ENCODE assay signal across 8 mouse cellular contexts in the genomic region with DNA sequence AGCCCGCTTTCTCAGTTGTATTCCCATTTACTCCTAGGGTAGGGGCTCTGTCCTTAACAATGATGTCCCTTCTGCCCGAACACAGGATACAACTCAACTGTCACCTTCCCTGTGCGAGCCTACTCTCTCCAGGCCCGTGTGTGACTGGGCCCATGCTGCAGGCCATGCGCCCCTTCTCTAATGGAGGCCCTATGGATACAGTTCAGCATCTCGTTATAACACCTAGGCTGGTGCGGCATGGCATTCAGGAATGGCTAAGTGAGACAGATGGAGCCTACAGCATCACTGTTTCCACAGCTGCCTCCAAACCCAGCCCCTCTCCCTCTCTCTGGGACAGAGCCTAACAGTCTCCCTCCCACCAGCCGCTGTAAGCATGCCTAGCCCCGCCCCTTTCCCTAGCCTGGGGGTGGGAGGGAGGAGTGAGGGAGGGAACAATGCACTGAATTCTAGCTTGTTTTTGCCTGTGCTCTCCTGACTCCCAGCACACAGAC. TPM values are rescaled to one million over a fixed set of nuclear protein-coding genes. Genes with fewer than 3 reads are reported as not detected.
DNase-seq lines count a peak whose midpoint lies in the region; ATAC-seq lines count a peak whose summit lies in the region.

No protein-coding gene starts in this region.

- intact Hi-C loops in heart, postnatal 10 days (cut with DNase I) = loop anchor here (5.0 kb wide), 1 partner anchor 138 kb away; no protein-coding TSS in a partner anchor

- H3K9ac ChIP-seq in embryonic facial prominence, embryonic 15.5 days = no peak overlapping the region
- H3K9ac ChIP-seq in stomach, embryonic 15.5 days = no peak overlapping the region

- peaks cover 32% of the 10 kb centered on the region for H3K36me3 ChIP-seq in embryonic facial prominence, embryonic 15.5 days
- peaks cover 32% of the 10 kb centered on the region for H3K36me3 ChIP-seq in stomach, embryonic 15.5 days

- peak overlapping the region; percentile 12; the same call in 1 of the 2 replicates for H3K4me2 ChIP-seq in embryonic facial prominence, embryonic 15.5 days (replicated peaks)
- H3K4me2 ChIP-seq in stomach, embryonic 15.5 days = no peak overlapping the region

- H3K4me1 ChIP-seq in embryonic facial prominence, embryonic 15.5 days = peaks cover 15% of the 10 kb centered on the region
- peaks cover 13% of the 10 kb centered on the region; the same call in 1 of the 2 replicates for H3K4me1 ChIP-seq in stomach, embryonic 15.5 days

- H3K27me3 ChIP-seq in embryonic facial prominence, embryonic 15.5 days = no peaks in the 10 kb centered on the region
- H3K27me3 ChIP-seq in stomach, embryonic 15.5 days (replicated peaks) = no peaks in the 10 kb centered on the region

- H3K27ac ChIP-seq in embryonic facial prominence, embryonic 15.5 days (replicated peaks) = peak overlapping the region; percentile 86
- H3K27ac ChIP-seq in stomach, embryonic 15.5 days = peak overlapping the region; percentile 63; the same call in 1 of the 2 replicates

- WGBS in embryonic facial prominence, embryonic 15.5 days = 30% methylated on average over 9 of the region's 9 CpGs
- WGBS in stomach, embryonic 15.5 days = 38% methylated on average over 9 of the region's 9 CpGs

- no peak overlapping the region for H3K4me3 ChIP-seq in embryonic facial prominence, embryonic 15.5 days (replicated peaks)
- no peak overlapping the region for H3K4me3 ChIP-seq in stomach, embryonic 15.5 days (replicated peaks)

- H3K9me3 ChIP-seq in embryonic facial prominence, embryonic 15.5 days (replicated peaks) = no peaks in the 10 kb centered on the region
- H3K9me3 ChIP-seq in stomach, embryonic 15.5 days = no peaks in the 10 kb centered on the region

- peak; percentile 89 for ATAC-seq in embryonic facial prominence, embryonic 15.5 days (ENCODE audit: insufficient number of reproducible peaks, low FRiP score, low TSS enrichment, low read depth)
- ATAC-seq in megakaryocyte, adult 5-6 weeks (ENCODE audit: poor library complexity, severe bottlenecking) = peak; percentile 33; the same call in 1 of the 2 replicates
- peak; percentile 72 for ATAC-seq in stomach, embryonic 15.5 days (ENCODE audit: insufficient read depth, low FRiP score, low read depth)

- DNase-seq in ovary, postnatal 36 days (ENCODE audit: low spot score) = peak; percentile 52
- DNase-seq in ovary, adult 18-20 months (ENCODE audit: low spot score) = no peak
- peak; percentile 66 to 77 for DNase-seq in heart, postnatal 10 days
- DNase-seq in kidney, postnatal 10 days = peak; percentile 81
- DNase-seq in spleen, postnatal 36 days (ENCODE audit: low spot score in 2 of 2) = no peak

RNA-seq across cellular contexts. Expression of a gene that starts 12.0 kb away (rescaled TPM):
- 28.6 and 29.4 TPM in 2 replicates for polyA plus RNA-seq in embryonic facial prominence, embryonic 15.5 days (2015; fragmentation: Nextera tagmentation; extraction: Ambion mirVana)
- total RNA-seq in heart, postnatal 10 days (2021) = 10 to 100 TPM in 1 of 2 experiments, 1 to 10 TPM in 1; 7.9 to 10.6 TPM
- total RNA-seq in megakaryocyte, adult 5-6 weeks (2015) = 5.8 and 6.0 TPM in 2 replicates
- total RNA-seq in megakaryocyte, adult 5-6 weeks (2017) = 6.4 and 9.7 TPM in 2 replicates
- polyA plus RNA-seq in stomach, embryonic 15.5 days (2015; fragmentation: Nextera tagmentation; extraction: Ambion mirVana) = 33.2 and 33.7 TPM in 2 replicates

RNA-seq across cellular contexts. Expression of a gene that starts 15.8 kb away (rescaled TPM):
- polyA plus RNA-seq in embryonic facial prominence, embryonic 15.5 days (2015; fragmentation: Nextera tagmentation; extraction: Ambion mirVana) = 8.4 and 9.0 TPM in 2 replicates
- total RNA-seq in heart, postnatal 10 days (2021) = 1 to 10 TPM; 2.1 to 6.4 TPM
- total RNA-seq in megakaryocyte, adult 5-6 weeks (2015) = 6.1 and 9.2 TPM in 2 replicates
- 0.59 and 1.3 TPM in 2 replicates for total RNA-seq in megakaryocyte, adult 5-6 weeks (2017)
- 5.1 TPM in 2 replicates for polyA plus RNA-seq in stomach, embryonic 15.5 days (2015; fragmentation: Nextera tagmentation; extraction: Ambion mirVana)

RNA-seq across cellular contexts. Expression of a gene that starts 28.3 kb away (rescaled TPM):
- polyA plus RNA-seq in embryonic facial prominence, embryonic 15.5 days (2015; fragmentation: Nextera tagmentation; extraction: Ambion mirVana) = 1.9 and 2.4 TPM in 2 replicates
- total RNA-seq in heart, postnatal 10 days (2021) = 1 to 10 TPM; 8.0 to 9.6 TPM
- total RNA-seq in megakaryocyte, adult 5-6 weeks (2015) = 1.6 and 2.0 TPM in 2 replicates
- 1.5 and 2.9 TPM in 2 replicates for total RNA-seq in megakaryocyte, adult 5-6 weeks (2017)
- 1.6 and 2.1 TPM in 2 replicates for polyA plus RNA-seq in stomach, embryonic 15.5 days (2015; fragmentation: Nextera tagmentation; extraction: Ambion mirVana)

RNA-seq across cellular contexts. Expression of a gene that starts 58.5 kb away (rescaled TPM):
- polyA plus RNA-seq in embryonic facial prominence, embryonic 15.5 days (2015; fragmentation: Nextera tagmentation; extraction: Ambion mirVana) = 205 and 222 TPM in 2 replicates
- total RNA-seq in heart, postnatal 10 days (2021) = 10 to 100 TPM; 70.2 to 75.0 TPM
- 139 and 169 TPM in 2 replicates for total RNA-seq in megakaryocyte, adult 5-6 weeks (2015)
- 344 and 355 TPM in 2 replicates for total RNA-seq in megakaryocyte, adult 5-6 weeks (2017)
- 256 and 258 TPM in 2 replicates for polyA plus RNA-seq in stomach, embryonic 15.5 days (2015; fragmentation: Nextera tagmentation; extraction: Ambion mirVana)

Comparison
In these comparisons a context has a peak if more than half of its experiments do, and no peak if none do; other contexts are left out.
1. DNase-seq: peak in ovary, postnatal 36 days (single experiment), heart, postnatal 10 days (2 of 2) and kidney, postnatal 10 days (single experiment); none in ovary, adult 18-20 months (single experiment) and spleen, postnatal 36 days (0 of 2).
2. ATAC-seq: peak in every context shown above with its lines; median percentile 89 in embryonic facial prominence, embryonic 15.5 days; 72 in stomach, embryonic 15.5 days; 33 in megakaryocyte, adult 5-6 weeks.